Mouse (Mus musculus): ENCODE results near the gene Gm9747. TPM values are rescaled to one million over a fixed set of nuclear protein-coding genes. Genes with fewer than 3 reads are reported as not detected.

Gene Gm9747
- total RNA-seq (2015) (not detected in 2 replicates), total RNA-seq (2017) (not detected in 2 replicates)

DNA sequence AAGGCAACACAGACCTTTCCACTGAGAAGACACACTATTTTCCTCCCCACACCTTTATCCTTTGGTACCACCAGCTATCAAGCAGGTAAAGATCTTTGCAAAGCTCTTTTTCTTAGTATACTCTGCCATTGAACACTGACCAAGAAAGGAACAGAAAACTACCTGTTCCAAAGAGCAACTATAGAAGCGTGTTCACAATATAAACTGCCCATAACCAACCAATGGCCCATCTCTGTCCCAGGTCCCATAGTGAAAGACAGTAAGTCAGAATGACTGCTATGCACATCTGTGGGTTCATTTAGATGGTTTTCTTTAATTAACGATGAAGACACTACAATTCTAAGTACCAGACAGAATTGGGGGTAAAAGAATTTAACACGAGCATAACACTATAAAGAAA lies at the start of gene Gm9747:
Gene Gm9747, plus strand, starts transcription at position 301 of the 400 bp plus-strand sequence.
- no peak for ATAC-seq (replicated peaks; ENCODE audit: poor library complexity)

- no peak for ATAC-seq (replicated peaks; ENCODE audit: poor library complexity)
Measured at GRCm38 (mm10) chr1:82183913-82184442, 48.9 kb upstream of the Gm9747 start.

DNA sequence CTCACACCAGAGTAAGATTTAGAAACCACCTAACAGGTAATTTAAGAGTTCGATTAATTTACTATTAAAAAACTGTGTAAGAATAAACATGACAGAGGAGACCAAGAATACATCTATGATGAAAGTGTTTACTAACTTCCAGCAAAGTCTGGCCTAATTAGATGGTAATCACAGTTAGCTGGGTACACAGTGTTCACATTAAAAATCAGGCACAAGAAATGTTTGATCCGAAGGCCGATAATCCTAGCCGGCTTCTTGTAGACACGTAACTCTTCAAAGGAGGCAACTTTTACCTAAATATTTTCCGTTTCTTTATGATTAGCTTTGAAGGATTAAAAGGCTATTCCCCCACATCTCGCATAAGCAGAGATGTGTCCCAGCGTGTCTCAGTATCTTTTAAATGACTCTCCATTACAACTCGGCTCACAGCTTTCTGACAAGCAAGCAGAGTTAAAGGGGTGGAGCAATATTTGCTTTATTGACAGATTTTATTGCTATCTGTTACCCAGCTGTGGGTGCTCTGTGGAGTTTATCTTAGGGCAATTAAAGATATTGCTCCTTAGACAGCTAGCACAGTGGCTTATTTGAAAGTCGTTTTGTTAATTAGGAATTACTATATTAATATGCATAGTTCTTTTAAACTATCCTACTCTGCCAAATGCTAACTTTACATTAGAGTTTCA lies 44.2 kb upstream of the Gm9747 start:
- no peak for ATAC-seq (replicated peaks; ENCODE audit: poor library complexity)

GRCm38 (mm10) chr1:82189516-82189915 lies 43.4 kb upstream of the Gm9747 start:
- ATAC-seq (replicated peaks; ENCODE audit: poor library complexity), result no peak

GRCm38 (mm10) chr1:82191579-82191978 lies 41.3 kb upstream of the Gm9747 start:
- ATAC-seq (replicated peaks; ENCODE audit: poor library complexity), result no peak

GRCm38 (mm10) chr1:82199918-82200317 lies 33.0 kb upstream of the Gm9747 start:
- no peak for ATAC-seq (replicated peaks; ENCODE audit: poor library complexity)

- no peak for ATAC-seq (replicated peaks; ENCODE audit: poor library complexity)
Measured at GRCm38 (mm10) chr1:82200636-82201035, 32.3 kb upstream of the Gm9747 start.

DNA sequence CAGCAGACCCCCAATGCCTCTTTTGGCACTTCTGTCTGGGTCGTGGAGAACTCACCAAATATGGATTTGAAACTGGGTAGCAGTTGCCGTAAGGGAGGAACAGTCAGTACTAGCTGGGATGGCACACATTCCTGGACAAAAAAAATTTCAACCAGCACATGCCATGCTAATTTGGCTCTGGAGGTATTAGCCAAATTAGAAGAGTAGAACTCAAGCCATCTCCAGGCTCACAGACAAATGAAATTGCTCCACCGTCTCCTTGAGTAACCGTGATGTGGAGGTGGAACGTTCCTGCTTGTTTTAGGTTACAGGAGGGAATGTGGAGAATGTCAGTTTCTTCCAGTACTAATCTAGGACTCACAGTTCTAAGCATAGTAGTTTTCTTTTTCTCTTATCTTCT lies 25.4 kb upstream of the Gm9747 start:
- no peak for ATAC-seq (replicated peaks; ENCODE audit: poor library complexity)

DNA sequence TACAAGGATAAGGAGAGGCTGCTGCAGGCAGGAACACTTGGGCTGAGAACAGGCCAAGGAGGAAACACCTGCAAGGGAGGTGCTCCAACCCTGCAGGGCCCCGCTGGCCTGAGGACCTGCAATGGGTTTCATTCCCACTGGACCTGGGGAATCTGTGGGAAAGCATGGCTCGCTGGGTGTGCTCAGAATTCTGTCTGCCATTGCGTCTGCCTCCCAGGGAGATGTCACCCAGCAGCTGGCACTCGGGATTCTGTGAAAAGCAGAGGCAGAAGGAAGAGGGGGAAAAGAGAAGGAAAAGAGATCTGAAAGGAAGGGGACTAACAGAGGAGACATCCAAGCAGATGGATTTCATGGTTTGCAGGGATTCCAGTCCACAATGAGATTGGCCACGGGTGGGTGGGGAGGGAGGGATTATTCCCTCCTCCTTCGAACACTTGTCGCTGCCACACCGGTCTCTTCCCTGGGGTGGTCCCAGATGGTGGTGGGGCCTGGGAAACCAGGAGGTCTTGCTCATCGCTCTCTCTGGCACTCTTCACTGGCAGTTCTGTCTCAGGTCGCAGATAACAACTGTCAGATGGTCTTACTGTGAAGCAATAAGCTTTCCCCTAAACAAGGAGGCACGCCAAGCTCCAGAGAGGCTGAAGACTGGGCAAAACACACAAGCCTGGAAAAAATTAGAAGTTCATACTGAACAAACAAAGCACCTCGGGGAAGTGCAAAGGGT lies 12.1 kb upstream of the Gm9747 start:
- ATAC-seq (replicated peaks; ENCODE audit: poor library complexity), result no peak

- no peak for ATAC-seq (replicated peaks; ENCODE audit: poor library complexity)
Measured at GRCm38 (mm10) chr1:82221462-82221861, 11.4 kb upstream of the Gm9747 start.

- ATAC-seq (replicated peaks; ENCODE audit: poor library complexity), result no peak
Measured at GRCm38 (mm10) chr1:82223042-82223795, 9.7 kb upstream of the Gm9747 start.

DNA sequence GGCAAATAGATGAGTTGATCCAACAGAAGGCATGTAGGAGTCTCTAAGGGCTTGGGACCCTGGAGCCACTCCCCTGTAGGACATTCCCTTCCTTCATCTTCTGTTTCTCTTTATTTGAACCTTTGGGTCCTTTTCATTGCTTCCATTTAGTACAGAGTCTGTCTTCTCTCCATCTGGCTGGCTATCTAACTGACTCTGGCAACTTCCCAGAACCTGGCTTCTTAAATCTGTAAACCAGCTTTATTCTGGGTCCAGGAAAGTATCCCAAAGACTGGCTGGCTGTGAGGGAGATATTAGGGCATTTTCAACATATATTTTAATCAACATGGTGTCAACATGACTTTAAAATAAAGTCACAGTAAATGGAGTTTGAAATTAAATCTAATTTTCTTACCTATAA lies 4.1 kb upstream of the Gm9747 start:
- ATAC-seq (replicated peaks; ENCODE audit: poor library complexity), result no peak

GRCm38 (mm10) chr1:82234616-82235015 lies 1.7 kb downstream of the Gm9747 start:
- ATAC-seq (replicated peaks; ENCODE audit: poor library complexity), result no peak

GRCm38 (mm10) chr1:82235455-82236104 lies 2.7 kb downstream of the Gm9747 start:
- ATAC-seq (replicated peaks; ENCODE audit: poor library complexity), result no peak

DNA sequence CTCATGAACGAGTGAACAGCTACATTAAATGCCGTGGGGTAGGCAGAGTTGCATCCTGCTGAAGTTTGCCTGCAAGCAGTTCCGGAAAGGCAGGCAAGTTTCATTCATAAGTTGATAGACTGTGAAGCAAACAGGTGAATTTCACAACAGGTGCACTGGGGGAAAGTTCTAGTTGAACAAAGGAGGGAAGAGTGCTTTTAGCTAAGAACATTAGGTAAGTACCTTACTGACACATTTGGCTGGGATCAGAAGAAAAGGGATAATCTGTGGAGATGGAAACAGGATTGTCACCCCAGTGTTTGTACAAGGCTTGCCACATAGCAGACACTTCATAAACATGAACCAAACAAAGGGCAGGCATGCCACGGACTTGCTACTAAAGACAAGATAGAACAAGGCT lies 5.3 kb downstream of the Gm9747 start:
- ATAC-seq (replicated peaks; ENCODE audit: poor library complexity), result no peak

DNA sequence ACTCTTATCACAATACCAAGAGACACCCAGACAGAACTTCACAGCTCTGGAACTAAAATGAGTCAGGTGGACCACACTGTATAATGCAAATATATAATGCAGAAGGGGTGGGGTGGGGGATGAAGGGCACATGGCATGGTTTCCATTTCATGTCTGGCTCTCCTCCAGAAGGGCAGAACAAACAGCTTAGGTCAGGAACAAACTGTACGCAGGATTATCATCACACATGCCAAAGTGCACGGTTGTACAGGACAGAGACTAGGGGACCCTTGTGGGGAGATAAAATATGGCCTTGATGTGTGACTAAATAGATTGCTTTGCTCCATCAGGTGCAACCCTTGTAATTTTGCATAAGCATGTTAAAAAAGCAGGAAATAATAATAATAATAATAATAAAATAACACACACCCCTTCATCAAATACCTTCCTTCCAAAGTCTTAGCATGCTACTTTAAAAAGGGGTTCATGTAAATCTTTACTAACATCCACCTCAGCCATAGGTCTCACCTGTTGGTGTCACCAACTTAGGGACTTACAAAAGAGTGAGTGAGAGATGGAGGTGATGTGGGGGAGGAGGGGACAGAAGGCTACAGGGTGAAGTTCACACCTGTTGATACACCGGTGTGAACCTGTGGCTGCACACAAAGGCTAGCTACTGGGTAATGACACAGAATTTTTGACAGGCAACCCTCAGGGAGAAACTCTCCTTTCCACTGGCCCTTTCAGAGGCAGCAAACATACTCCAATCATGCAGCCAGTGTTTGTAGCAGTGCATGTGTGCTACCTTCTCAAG lies 6.7 kb downstream of the Gm9747 start:
- ATAC-seq (replicated peaks; ENCODE audit: poor library complexity), result no peak

DNA sequence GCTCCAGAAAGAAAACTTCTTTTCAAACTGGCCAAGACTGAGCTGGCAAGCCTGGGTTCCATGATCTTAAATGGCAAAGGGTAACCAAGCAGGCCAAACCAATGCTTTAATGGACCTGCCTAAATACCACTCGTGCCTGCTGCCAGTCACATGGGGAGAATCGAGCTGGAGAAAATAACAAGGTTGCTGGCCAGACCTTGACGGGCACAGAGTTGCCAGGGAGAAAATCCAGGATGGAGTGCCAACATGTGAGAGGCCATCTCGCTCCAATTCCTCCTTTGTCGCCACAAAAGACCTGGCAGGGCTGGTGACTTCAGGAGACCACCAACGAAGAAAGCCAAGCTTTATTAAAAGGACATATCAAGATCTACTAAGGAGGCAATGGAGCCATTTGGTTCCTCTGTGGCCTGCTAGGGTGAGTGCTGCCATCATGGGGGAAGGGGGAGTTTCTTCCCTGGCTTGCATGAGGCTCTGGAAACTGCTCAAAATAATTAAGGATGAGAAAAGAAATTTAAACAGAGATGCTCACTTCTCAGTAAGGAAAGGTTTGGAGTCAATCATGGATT lies 10.4 kb downstream of the Gm9747 start:
- no peak for ATAC-seq (replicated peaks; ENCODE audit: poor library complexity)

GRCm38 (mm10) chr1:82245002-82245401 lies 12.1 kb downstream of the Gm9747 start:
- ATAC-seq (replicated peaks; ENCODE audit: poor library complexity), result no peak

DNA sequence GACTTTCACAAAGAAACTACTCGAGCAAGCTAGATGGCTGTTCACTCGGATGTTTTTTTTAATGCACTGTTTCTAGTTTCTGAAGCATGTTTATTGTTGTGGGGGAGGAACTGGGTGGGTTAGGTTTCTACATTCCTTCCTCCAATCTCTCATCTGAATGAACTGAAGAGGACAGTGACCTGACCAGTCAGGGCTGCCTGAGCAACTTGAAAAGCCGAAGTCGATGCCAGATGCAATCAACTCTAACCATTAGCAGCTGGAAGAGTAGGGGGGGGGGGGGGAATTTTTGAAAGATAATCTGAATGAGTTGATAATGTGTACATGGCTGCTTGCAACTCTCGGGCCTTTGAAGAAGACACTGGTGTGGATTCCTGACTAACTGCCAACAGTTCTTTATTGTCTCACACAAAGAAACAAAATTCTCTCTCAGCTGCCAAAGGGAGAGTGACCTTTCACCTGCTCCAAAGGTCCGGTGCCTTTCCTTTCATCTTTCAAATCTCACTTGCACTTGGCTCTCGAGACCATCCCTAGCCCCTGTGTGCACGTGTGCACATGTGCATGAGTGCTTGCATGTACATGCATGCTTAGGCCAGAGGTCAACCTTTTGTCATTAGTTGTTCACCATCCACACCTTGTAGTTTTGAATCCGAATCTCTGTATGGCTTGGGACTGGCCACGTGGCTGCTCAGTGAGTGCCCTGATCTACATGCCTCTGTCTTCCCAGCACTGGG lies 14.5 kb downstream of the Gm9747 start:
- ATAC-seq (replicated peaks; ENCODE audit: poor library complexity), result no peak
